9 mouse cellular contexts compared by ENCODE assay signal in genomic region chr11:74409757-74410174, GRCm38 (mm10). TPM values are rescaled to one million over a fixed set of nuclear protein-coding genes. Genes with fewer than 3 reads are reported as not detected.
A peak's percentile ranks its signal among the peaks of the same experiment; 100 is the strongest.
DNase-seq lines count a peak whose midpoint lies in the region; ATAC-seq lines count a peak whose summit lies in the region.
"Had no signal": no experiment of that assay in that cellular context is flagged by ENCODE, and none has a peak within 500 bp of the region (broad histone marks: within the 10 kb centered on the region; RNA-seq: fewer than 3 reads in every experiment).

No protein-coding gene starts in this region.

- H3K9me3 ChIP-seq in hindbrain, embryonic 15.5 days = no peaks in the 10 kb centered on the region
- no peaks in the 10 kb centered on the region for H3K9me3 ChIP-seq in limb, embryonic 10.5 days (replicated peaks)

- 28% methylated on average over 4 of the region's 4 CpGs for WGBS in hindbrain, embryonic 15.5 days
- WGBS in limb, embryonic 10.5 days = 56% methylated on average over 4 of the region's 4 CpGs

- peaks cover 25% of the 10 kb centered on the region for H3K4me1 ChIP-seq in hindbrain, embryonic 15.5 days (replicated peaks)
- H3K4me1 ChIP-seq in limb, embryonic 10.5 days = peaks cover 16% of the 10 kb centered on the region

- peak; percentile 26 for DNase-seq in cerebellum, adult 11 months
- DNase-seq in brain, adult 2 months (ENCODE audit: low read depth, low spot score) = peak; percentile 61
- peak; percentile 50 to 55 for DNase-seq in frontal cortex, postnatal 10 days (ENCODE audit: low spot score in 2 of 2)
- DNase-seq in limb, embryonic 10.5 days (ENCODE audit: low spot score) = no peak
- peak; percentile 60 for DNase-seq in ovary, postnatal 36 days (ENCODE audit: low spot score)
- DNase-seq in thymus, postnatal 0 days (ENCODE audit: low spot score) = no peak

- no peak overlapping the region for H3K4me3 ChIP-seq in hindbrain, embryonic 15.5 days
- H3K4me3 ChIP-seq in limb, embryonic 10.5 days = no peak overlapping the region

- H3K36me3 ChIP-seq in hindbrain, embryonic 15.5 days = peaks cover 11% of the 10 kb centered on the region
- H3K36me3 ChIP-seq in limb, embryonic 10.5 days = no peaks in the 10 kb centered on the region

- H3K4me2 ChIP-seq in hindbrain, embryonic 15.5 days = no peak overlapping the region

- no peaks in the 10 kb centered on the region for H3K27me3 ChIP-seq in hindbrain, embryonic 15.5 days
- H3K27me3 ChIP-seq in limb, embryonic 10.5 days (ENCODE audit: low read depth, poor library complexity, severe bottlenecking) = no peaks in the 10 kb centered on the region

- H3K27ac ChIP-seq in hindbrain, embryonic 15.5 days (replicated peaks) = peak overlapping the region; percentile 67
- peak overlapping the region; percentile 7; the same call in 1 of the 2 replicates for H3K27ac ChIP-seq in limb, embryonic 10.5 days

- no peak for ATAC-seq in cerebellum, adult (ENCODE audit: insufficient number of reproducible peaks, low FRiP score, low TSS enrichment)
- ATAC-seq in hindbrain, embryonic 15.5 days (ENCODE audit: low FRiP score, low read depth) = peak; percentile 68

- no peak overlapping the region for H3K9ac ChIP-seq in hindbrain, embryonic 15.5 days

RNA-seq across cellular contexts. Expression of gene Olfr412, which starts 47.9 kb away (rescaled TPM):
- not detected in 2 replicates for polyA plus RNA-seq in hindbrain, embryonic 15.5 days (2015; fragmentation: Nextera tagmentation; extraction: Ambion mirVana)
- polyA plus RNA-seq in limb, embryonic 10.5 days (2016; fragmentation: Nextera tagmentation; extraction: Ambion mirVana) = not detected in 2 replicates
- polyA plus RNA-seq in thymus, postnatal 0 days (2015; fragmentation: Nextera tagmentation; extraction: Ambion mirVana) = not detected in 2 replicates
- polyA plus RNA-seq: limb, embryonic 11.5 days had no signal

RNA-seq across cellular contexts. Expression of gene Olfr411, which starts 57.3 kb away (rescaled TPM):
- polyA plus RNA-seq in hindbrain, embryonic 15.5 days (2015; fragmentation: Nextera tagmentation; extraction: Ambion mirVana) = not detected in 2 replicates
- polyA plus RNA-seq in limb, embryonic 10.5 days (2016; fragmentation: Nextera tagmentation; extraction: Ambion mirVana) = not detected in 2 replicates
- polyA plus RNA-seq in thymus, postnatal 0 days (2015; fragmentation: Nextera tagmentation; extraction: Ambion mirVana) = not detected in 2 replicates
- polyA plus RNA-seq: limb, embryonic 11.5 days had no signal

Comparison
In these comparisons a context has a peak if more than half of its experiments do, and no peak if none do; other contexts are left out.
1. DNase-seq: peak in cerebellum, adult 11 months (single experiment), brain, adult 2 months (single experiment), frontal cortex, postnatal 10 days (2 of 2) and ovary, postnatal 36 days (single experiment); none in limb, embryonic 10.5 days (single experiment) and thymus, postnatal 0 days (single experiment).